Mouse (Mus musculus) gastrocnemius, postnatal 4 days (tissue): ENCODE data around the gene Akt2. TPM values are rescaled to one million over a fixed set of nuclear protein-coding genes. Genes with fewer than 3 reads are reported as not detected.
A peak's percentile ranks its signal among the peaks of the same experiment; 100 is the strongest.

Experiments used
- DNase-seq, 2 experiments: peaks; one replicate each; pipeline ENCODE4 v3.0.0; 2021 to 2022; ENCODE audit warnings: low spot score in 2 of 2, mixed read lengths in 2 of 2
- total RNA-seq, 2 experiments: library from RNA; stranded (reverse); gene quantifications; 2 replicates each; pipeline ENCODE4 v1.2.3; 2021

Gene Akt2
- total RNA-seq, 2 experiments from 2014 or later, result 183 to 188 TPM

DNA sequence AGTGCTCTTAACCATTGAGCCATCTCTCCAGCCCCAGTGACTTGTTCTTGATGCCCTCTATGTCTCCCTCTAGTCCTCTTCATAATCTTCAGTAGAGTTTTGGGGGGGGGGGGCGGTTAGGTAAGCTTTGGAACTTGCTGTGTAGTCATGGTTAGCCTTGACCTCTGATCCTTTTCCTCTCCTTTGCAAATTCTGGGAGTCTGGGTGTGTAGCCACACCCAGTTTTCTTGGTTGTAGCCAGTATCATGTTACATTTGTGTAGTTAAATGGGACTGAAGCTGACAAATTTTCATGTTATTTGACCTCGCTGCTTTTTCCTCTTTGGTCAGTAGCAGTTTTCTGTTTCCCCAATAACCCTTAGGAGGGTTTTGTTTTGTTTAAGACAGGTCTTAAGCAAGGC lies 4.5 kb upstream of the Akt2 start:
- no peak for DNase-seq

DNA sequence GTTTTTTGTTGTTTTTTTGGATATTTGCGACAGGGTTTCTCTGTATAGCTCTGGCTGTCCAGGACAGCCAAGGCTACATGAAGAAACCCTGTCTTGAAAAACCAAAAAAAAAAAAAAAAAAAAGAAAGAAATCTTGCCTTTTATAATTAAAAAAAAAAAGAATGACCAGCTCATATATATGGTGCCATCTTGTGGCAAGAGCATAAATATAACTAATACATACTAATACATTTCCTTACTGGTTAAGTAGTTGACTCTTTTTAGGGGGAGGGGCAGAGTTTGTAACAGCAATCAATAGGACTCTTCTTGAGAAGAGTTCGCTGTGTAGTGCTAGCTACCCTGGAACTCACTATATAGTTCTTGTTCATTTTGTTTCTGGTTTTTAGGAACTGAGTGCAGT lies 3.6 kb upstream of the Akt2 start:
- no peak for DNase-seq

DNA sequence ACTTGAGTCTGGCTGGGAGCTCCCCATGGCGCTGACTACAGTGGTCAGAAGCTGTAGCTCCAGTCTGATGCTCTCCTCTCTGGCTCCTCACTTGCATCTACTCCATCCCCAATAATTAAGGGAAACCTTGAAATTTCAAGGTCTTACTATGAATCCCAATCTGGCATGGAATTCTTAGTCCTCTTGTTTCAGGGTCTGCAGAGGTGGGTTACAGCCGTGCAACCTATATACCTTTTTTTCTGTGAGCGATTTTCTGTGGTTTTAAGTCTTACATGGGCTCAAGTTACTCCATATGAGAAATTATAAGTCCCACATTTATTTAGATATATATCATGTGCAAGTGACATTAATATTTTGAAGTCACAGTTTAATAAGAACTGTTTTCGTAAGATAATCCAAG lies 1.3 kb upstream of the Akt2 start:
- DNase-seq, result no peak

DNA sequence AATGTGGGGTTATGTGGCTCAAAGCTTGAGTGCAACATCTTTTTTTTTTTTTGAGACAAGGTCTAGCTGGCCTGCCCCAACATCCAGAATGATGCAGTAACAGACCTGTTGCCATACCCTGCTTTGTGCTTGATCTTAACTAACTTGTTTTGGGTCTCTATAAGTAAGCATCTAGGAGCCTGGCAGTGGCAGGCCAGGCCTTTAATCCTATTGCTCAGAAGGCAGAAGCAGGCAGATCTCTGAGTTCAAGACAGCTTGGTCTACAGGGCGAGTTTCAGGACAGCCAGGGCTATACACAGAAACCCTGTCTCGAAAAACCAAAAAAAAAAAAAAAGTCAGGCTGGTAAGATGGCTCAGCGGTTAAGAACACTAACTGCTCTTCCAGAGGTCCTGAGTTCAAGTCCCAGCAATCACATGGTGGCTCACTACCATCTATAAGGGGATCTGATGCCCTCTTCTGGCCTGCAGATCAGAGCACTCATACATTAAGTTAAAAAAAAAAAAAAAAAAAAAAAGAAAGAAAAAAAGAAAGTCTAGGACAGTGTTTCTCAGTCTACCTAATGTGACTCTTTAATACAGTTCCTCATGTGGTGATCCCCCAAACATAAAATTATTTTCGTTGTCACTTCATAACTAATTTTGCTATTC lies 662 bp upstream of the Akt2 start:
- DNase-seq, result no peak

DNA sequence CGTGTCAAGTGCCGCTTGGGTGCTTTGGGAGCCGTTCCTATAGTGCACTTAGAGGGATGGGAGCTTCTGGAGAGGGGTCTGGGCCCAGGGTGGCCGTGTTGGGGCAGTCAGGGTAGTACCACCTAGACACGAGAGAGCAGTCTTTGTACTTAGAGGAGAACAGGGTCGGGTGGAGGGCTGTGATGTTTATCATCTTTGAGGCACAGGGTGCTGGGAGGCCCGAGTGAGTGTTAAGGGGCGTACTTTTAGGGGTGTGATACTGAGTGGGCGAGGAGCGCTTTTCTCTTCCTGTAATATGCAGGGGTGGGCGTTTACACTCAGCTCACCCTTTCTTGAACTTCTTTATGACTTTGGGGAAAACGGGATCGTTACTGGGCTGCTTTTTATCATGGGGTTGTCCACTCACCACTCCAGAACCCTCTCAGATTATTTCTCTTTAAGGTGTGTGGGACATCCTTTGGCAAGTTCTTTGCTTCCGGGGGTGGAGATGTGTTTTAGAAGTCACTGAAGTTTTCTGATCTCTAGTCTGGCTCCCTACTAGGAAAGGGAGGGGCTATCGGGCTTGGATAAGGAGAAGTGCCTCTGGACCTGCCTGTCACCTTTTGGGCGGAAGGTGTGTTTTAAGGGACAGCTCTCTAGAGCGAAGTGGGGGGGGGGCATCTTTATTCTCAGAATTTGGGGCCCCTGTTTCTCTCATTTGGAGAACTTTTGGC lies 1.0 kb downstream of the Akt2 start:
- no peak for DNase-seq

DNA sequence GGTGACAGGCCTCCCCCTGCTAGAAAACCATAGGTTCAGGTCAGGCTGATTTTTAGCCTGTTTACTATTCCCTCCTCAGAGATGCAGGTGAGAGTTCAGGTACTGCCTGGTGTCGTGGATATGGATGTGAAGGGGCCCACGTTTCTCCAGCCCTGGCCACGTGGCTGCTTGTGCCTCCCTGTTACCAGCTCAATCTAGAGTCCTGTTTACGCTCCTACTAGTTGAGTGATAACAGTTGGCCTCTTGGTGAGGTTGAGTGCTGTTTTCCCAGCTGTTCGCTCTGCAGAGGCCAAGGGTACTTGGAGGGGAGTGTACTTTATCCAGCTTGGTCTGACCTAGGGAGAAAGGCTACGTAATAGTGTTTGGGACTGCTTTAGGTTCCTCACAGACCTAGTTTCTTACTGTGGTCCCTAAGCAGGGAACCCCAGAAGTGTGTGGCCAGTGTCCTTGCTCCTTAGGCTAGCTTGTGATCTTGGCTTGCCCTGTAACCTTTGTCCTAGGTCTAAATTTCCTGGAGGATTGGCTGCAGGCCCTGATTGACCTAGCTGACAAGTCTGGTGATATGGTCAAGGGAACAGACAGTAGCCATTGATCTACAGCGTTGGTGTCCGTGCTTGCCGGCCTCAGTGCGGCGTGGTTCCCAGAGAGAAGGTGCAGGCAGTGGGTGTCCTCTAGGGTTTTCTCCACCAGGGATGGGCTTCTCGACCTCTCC lies 1.7 kb downstream of the Akt2 start:
- no peak for DNase-seq

DNA sequence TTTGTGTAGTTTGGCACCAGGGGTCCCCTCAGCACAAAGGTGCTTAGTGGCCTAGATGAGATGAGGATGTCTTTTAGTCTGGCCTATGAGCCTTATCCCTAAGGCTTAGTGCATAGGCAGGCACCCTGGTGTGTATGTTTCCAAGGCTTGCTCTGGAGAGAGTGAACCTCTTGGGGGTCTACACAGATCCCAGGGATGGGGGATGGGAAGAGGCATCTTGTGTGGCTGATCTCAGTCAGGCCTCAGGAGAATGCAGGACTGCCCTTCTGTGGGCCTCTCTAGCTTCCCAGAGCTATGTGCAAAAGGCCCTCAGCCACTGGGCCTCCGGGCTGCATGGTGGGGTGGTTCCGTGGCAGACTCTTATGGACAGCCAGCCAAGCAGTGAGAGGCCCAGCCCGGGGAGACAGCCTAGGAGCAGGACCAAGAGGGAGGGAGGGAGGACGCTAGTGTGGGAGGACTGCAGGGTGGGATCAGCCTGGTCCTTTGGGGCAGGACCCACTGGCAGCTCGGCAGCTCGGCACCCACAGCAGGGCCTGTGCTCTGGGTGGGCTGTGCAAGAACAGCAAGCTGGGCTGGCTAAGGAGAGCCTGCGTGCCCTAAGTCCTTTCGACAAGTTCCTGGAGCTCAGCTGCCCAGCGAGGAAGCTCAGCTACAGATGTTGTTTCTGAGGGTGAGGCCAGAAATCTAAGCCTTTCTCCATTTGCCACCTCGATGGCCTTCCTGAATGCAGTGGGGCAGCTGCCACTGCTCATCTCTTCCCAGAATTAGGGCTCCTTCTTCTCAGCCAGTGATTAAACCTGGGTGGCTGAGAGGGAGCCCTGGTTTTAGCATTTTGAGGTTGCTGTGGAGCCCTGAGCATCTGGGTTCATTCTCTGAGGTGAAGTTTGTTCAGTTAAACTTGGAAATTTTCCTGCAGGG lies 5.5 kb downstream of the Akt2 start:
- peak; percentile 61 to 79 for DNase-seq

DNA sequence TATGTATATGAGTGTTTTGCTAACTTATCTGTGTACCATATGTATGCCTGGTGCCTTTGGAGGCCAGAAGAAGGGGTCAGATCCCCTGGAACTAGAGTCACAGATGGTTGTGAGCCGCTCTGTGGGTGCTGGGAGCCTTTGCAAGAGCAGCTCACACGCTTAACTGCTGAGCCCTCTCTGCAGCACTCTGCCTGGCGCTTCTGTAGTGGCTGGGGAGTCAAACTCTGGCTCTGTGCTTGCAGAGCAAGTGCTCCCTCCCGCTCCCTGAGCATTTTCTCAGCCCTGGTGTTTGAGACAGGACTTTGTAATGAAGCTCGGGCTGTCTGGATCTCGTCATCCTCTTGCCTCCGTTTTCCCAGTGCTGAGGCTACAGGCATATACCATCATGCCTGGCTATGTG lies 6.7 kb downstream of the Akt2 start:
- no peak for DNase-seq

DNA sequence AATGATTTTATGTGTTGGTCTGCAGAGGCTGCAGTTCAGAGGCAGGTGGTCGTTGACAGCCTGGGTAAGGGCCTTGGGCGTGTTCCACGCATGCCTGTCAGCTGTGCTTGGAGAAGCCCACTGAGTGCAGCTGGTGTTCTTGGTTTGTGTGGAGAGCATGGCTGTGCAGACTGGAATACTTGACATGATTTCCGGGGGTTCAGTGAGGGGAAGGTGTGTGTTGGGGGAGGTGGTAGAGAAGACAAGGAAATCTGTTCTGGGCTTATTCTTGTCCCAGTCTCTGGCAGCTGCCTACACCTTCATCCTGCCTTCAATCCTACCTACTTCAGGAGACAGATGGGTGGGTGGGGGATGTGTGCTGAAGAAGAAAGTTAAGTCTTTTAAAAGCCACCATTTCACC lies 10.3 kb downstream of the Akt2 start:
- no peak for DNase-seq

DNA sequence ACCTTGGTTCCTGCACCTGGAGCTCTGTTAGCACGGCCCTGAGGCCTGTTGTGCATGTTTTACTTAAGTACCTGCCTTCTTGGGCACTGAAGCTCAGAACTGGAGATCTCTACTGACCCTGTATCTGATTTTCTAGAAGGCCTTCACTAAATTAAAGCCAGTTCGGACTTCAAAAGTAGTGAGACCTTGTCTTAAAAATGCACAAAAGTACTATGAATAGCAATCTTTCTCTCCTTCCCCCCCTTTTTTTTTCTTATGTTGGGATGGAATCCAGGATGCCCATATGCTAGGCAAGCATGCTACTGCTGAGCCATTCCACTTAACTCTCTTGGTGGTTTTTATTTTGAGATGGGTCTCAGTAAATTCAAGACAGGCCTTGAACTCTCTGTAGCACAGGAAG lies 10.8 kb downstream of the Akt2 start:
- DNase-seq, result no peak

DNA sequence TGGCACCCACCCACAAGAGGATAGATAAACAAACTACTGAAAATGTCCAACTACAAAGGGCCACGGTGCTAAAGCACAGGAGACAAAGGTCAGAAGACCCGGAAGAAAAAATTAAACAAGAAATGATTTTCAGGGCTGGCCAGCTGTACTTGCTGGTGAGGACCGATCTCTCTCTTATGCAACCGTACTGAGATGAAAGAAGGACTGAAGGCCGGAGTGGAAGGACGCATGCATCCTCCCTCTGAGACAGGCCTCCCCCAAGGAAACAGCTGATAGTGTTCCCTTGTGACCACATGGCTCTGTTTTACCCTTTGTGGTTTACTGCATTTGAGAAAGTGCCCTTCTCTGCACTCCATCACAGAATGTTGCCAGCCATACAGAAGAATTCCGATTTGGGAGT lies 11.5 kb downstream of the Akt2 start:
- no peak for DNase-seq

DNA sequence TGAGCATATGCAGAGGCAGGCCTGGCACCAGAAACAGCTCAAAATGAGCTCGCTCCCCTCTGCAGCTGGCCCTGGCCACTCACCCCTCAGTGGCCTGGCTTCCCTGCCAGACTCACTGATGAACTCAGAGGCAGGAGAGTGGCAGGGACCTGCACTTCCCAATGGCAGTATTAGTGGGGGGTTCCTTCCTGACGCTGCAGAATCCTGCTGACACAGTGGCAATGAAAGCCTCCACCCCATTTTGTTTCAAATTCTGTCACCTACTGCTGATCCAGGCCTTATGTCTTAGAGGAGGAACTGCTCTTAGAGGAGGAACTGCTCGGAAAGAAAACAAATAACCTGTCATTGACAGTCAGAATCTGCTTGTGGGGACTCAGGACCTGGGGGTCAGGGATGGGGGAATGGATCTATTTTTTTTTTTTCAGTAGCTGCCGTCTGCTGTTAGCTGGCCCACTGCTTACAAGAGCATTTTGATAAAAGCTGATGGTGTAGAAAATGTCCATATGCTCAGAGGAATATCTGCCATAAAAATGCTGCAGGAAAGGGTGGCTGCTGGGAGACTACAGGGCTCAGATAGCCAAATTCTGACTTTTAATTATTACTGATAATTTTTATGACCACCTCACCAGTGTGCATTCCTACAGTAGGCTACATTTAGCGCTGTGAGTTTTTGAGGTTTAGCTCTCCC lies 13.5 kb downstream of the Akt2 start:
- no peak for DNase-seq

DNA sequence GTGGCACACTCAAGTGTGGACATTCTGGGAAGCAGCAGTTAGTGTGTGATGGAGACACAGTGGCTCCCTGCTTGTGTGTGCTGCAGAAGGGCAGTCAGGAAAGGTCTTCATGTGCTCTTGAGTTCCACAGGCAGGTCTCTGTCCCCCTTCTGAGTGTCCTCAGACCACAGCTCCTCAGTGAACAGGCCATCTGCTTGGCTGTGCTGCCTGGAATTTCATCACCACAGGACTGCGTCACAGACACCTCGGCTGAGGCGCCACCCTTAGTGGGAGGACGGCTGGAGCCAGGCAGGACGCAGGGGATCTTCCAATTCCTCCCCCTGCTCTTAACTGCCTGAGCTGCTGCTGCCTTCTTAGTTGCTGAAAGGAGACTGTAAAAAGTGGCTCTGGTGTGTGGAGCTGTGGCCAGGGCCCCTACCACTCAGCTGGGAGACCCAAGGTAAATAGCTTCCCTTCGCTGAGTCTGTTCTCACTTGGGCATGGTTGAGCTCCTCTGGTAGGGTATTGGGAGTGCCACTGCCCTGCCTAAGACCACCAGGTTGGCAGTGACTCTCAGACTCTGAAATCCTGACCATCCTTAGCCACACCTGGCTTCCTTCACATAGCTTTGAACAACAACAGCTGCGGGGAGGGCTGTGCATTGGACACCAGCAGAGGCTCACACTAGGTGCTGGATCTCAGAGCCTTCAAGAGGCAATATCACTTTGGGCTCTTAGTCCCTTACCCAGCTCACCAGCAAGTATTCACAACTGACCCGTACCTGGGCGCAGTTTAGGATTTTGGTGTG lies 14.3 kb downstream of the Akt2 start:
- peak in 1 of 2 experiments; percentile 56 for DNase-seq

DNA sequence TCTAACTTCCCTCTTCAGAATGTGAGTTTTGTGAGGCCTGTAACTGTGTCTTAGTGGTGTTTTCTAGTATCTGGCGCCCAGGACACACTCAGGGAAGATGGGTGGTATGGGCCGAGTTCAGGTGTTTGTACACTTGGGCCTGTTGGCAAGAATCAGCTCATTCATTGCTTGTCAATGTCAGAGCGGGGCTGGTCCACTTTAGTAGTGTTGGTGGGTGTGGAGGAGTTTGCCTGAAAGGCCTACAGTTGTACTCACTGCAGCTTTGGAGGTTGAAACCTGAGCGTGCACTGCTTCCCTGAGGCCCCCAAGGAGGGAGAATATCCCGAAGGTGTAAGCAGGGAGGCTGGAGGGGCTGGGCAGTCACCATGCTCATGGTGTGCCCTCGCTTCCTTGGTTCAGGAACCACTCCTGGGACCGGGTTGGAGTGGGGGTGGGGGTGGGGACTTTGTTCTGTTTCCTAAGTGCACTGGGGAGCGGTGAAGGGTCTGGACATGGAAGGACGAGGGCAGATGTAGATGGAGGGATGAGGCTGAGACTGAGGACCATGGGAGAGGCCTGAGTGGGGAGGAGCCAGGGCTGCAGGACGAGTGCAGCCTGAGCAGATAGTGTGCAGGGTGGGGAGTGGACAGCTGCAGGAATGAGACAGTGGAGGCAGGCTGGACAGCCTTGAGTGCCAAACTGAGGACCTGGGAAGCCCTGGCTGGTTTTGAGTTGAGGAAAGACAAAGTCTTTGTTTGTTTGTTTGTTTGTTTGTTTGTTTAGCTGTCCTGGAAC lies 15.3 kb downstream of the Akt2 start:
- DNase-seq, result no peak

DNA sequence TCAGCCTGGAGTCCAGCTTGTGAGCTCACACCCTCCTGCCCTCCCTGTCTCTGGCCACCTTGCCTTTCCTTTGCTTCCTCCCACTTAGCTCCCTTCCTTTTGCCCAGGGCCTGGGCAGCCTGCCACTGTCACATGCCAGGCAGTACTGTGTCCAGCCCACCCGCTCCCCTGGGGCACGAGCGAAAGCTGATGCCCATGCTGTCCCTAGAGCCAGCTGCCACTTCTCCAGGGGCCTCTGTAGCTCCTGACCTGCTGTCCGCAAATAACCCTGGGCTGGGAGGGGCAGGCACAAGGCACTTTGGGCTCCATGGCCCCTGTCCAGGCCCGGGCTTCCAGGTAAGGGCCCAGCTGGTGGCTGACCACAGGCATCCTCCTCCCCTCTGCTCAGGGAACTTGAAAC lies 16.2 kb downstream of the Akt2 start:
- DNase-seq, result peak; percentile 55 to 80

DNA sequence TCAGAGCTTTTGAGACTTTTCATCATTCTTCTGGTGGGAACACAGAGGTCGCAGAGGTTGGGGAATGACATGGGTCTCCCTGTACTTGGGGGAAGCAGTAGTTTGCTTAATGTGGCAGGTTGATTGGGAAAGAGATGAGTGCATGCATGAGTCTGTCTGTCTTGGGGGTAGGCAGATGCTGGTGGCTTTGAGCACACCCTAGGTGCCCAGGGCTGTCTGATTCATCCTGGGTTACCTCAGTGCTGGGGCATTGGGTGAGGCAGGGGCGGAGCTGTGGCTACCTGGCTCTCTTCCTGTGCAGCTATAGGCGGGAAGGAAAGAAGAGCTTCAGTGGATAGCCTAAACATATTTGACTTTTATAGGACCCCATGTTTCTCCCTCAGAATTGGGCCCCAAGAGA lies 16.8 kb downstream of the Akt2 start:
- no peak for DNase-seq

DNA sequence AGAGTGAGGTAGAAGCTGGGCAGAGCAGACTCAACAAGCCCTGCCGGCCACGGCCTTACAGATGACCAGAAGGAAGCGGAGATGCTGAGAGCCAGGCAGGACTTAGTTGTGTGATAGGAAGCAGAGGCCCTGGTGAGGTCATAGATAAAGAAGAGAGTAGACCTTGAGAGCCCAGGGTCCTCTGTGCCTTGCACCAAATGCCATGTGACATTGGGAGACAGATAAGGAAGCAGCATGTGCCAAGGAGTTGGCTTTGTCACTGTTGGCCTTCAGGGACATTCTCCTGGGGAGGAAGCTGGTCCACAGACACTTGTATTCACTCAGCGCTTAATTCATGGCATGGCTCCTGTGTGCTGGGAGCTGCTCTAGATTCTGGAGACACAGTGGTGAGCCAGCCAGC lies 17.9 kb downstream of the Akt2 start:
- DNase-seq, result no peak

DNA sequence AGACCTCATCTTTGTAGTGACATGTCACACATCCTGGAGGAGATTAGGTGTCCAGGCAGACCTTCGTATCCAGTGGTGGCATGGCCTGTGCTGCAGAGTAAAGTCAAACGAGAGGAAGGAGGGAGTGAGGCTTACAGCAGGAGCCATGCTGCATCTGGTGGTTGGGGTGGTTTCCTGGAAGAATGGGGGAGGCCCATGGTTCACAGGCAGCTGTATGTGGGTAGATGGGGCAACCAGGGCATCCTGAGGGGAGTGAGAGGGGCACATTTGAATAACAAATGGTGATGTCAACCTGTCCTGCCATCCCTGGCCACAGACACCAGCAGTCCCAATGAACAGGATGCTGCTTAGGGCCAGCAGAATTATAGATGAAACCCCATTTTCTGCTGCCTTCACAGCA lies 18.3 kb downstream of the Akt2 start:
- no peak for DNase-seq

DNA sequence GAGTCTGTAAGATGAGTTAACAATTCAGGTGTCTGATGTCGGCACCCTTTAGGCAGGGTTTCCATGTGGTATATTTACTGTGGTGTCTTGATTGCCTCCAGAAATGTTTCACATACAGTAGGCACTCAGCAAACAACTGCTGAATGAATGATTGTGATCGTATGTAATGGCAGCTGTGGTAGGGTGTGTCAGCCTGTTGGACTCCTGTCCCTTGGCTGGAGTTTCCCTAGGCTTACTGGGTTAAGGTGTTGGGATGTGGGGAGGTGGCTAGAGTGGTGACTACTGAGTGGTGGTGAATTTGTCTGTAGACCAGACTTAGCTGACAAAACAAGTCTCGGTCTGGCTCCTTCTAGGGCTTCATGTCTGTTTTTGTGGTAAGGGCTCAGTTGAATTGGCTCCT lies 19.0 kb downstream of the Akt2 start:
- DNase-seq, result no peak
